Mouse (Mus musculus) forebrain, embryonic 10.5 days (tissue): ENCODE data around the gene B4galt1. TPM values are rescaled to one million over a fixed set of nuclear protein-coding genes. Genes with fewer than 3 reads are reported as not detected.

ENCODE experiments used
- DNase-seq: peaks from one replicate; pipeline ENCODE4 v3.0.0-alpha.2; 2017; ENCODE audit warnings: low spot score; ENCODE audit errors: extremely low spot score
- H3K27ac ChIP-seq: fragments of 300-500 bp; sonication (generic); 2 replicates; pipeline ENCODE4 v1.5.1; 2016; ENCODE audit warnings: mild to moderate bottlenecking
- H3K27me3 ChIP-seq: fragments of 300-500 bp; sonication (generic); 2 replicates; pipeline ENCODE4 v1.6.1; 2016; ENCODE audit warnings: mild to moderate bottlenecking; ENCODE audit not compliant: poor library complexity, severe bottlenecking
- H3K36me3 ChIP-seq: fragments of 300-500 bp; sonication (generic); replicated peaks from 2 replicates; pipeline ENCODE4 v1.6.1; 2016; ENCODE audit warnings: mild to moderate bottlenecking, moderate library complexity
- H3K4me1 ChIP-seq: fragments of 300-500 bp; sonication (generic); 2 replicates; pipeline ENCODE4 v1.6.1; 2016
- H3K4me3 ChIP-seq: fragments of 300-500 bp; sonication (generic); 2 replicates; pipeline ENCODE4 v1.5.1; 2016; ENCODE audit warnings: mild to moderate bottlenecking, moderate library complexity
- H3K9me3 ChIP-seq: fragments of 300-500 bp; sonication (generic); 2 replicates; pipeline ENCODE4 v1.6.1; 2016; ENCODE audit warnings: mild to moderate bottlenecking, moderate library complexity
- WGBS: fragments of 180-500 bp; shearing (Covaris S2); methylation state at CpG from one replicate; pipeline ENCODE4 v1.1.7; 2016; 5-methylcytosine and 5-hydroxymethylcytosine counted together
- microRNA-seq: library from miRNA; unstranded; fragments of <30 nt; microRNA quantifications from one replicate; pipeline ENCODE4, GENCODE M21; 2017
- polyA plus RNA-seq: library from polyadenylated mRNA; unstranded; fragments of >200 nt; fragmentation: Nextera tagmentation; extraction: Ambion mirVana; gene quantifications from 2 replicates; pipeline ENCODE4 v1.2.1, GENCODE M21; 2016

Gene B4galt1
- polyA plus RNA-seq, 1 experiment from 2014 or later = 20.1 TPM

GRCm38 (mm10) chr4:40777116-40777515 is 76.7 kb downstream of the B4galt1 start:
- Histone ChIP-seq H3K4me1 (peaks cover 38% of the 10 kb centered on the region), H3K4me3 (no peak overlapping the region), H3K36me3 (no peaks in the 10 kb centered on the region), H3K9me3 (no peaks in the 10 kb centered on the region), H3K27me3 (0 out of 2 replicates have a peak, but pooled peaks cover 3% of the 10 kb centered on the region), H3K27ac (no peak overlapping the region)
- WGBS = 37% methylated on average over 2 of the region's 2 CpGs
- no peak for DNase-seq

- no peaks in the 10 kb centered on the region for H3K36me3 ChIP-seq
- H3K4me3 ChIP-seq = no peak overlapping the region
- 0 out of 2 replicates have a peak, but pooled peaks cover 3% of the 10 kb centered on the region for H3K27me3 ChIP-seq
- H3K4me1 ChIP-seq = peaks cover 38% of the 10 kb centered on the region
- no peaks in the 10 kb centered on the region for H3K9me3 ChIP-seq
- DNase-seq = no peak
- 85% methylated on average over 4 of the region's 4 CpGs for WGBS
- H3K27ac ChIP-seq = no peak overlapping the region
Observed at GRCm38 (mm10) chr4:40776416-40776815, 77.4 kb downstream of the B4galt1 start.

GRCm38 (mm10) chr4:40774279-40775259 is 79.2 kb downstream of the B4galt1 start:
- peak; percentile 79 for DNase-seq
- 19% methylated on average over 12 of the region's 12 CpGs for WGBS
- Histone ChIP-seq H3K27me3 (0 out of 2 replicates have a peak, but pooled peaks cover 3% of the 10 kb centered on the region), H3K4me1 (peaks cover 34% of the 10 kb centered on the region), H3K9me3 (no peaks in the 10 kb centered on the region), H3K36me3 (no peaks in the 10 kb centered on the region), H3K4me3 (peak overlapping the region; percentile 26), H3K27ac (peak overlapping the region; percentile 67)

GRCm38 (mm10) chr4:40759876-40760275 is 93.9 kb downstream of the B4galt1 start:
- Histone ChIP-seq H3K9me3 (no peaks in the 10 kb centered on the region), H3K4me1 (peaks cover 3% of the 10 kb centered on the region; the same call in 1 of the 2 replicates), H3K27me3 (no peaks in the 10 kb centered on the region), H3K27ac (no peak overlapping the region), H3K4me3 (no peak overlapping the region), H3K36me3 (peaks cover 10% of the 10 kb centered on the region)
- DNase-seq = no peak
- 66% methylated on average over 5 of the region's 5 CpGs for WGBS

- peak; percentile 96 for DNase-seq
- Histone ChIP-seq H3K4me1 (peaks cover 3% of the 10 kb centered on the region; the same call in 1 of the 2 replicates), H3K27me3 (no peaks in the 10 kb centered on the region), H3K4me3 (peak within 1 kb of the TSS; percentile 74), H3K36me3 (peaks cover 30% of the 10 kb centered on the region), H3K9me3 (no peaks in the 10 kb centered on the region), H3K27ac (peak within 1 kb of the TSS; percentile 85)
- WGBS = under 1% methylated on average over 40 of the region's 40 CpGs
Observed at GRCm38 (mm10) chr4:40757780-40758420, 95.9 kb downstream of the B4galt1 start, which contains the start of gene Smu1. Gene Smu1, minus strand, starts transcription at chr4:40757923.

GRCm38 (mm10) chr4:40757157-40757779 is 96.5 kb downstream of the B4galt1 start:
- Histone ChIP-seq H3K27me3 (no peaks in the 10 kb centered on the region), H3K27ac (peak overlapping the region; percentile 85), H3K4me3 (peak overlapping the region; percentile 74), H3K36me3 (peaks cover 36% of the 10 kb centered on the region), H3K9me3 (no peaks in the 10 kb centered on the region), H3K4me1 (peaks cover 3% of the 10 kb centered on the region; the same call in 1 of the 2 replicates)
- no peak for DNase-seq
- WGBS = under 1% methylated on average over 39 of the region's 39 CpGs

Small RNAs within 50 kb of the gene (microRNA-seq; reads per million reads assigned to microRNA genes)
- gene Gm24112 = not detected
- not detected for gene Gm25931
- not detected for gene Mir5123

Other genes with a start within 250 kb of the B4galt1 start
- 34.6 and 36.3 TPM in 2 replicates for gene Aptx, start 150.8 kb downstream of the B4galt1 start, polyA plus RNA-seq
- 570 and 635 TPM in 2 replicates for gene Dnaja1, start 131.9 kb downstream of the B4galt1 start, polyA plus RNA-seq
- 196 and 198 TPM in 2 replicates for gene Smu1, start 96.1 kb downstream of the B4galt1 start, polyA plus RNA-seq
- not detected in 2 replicates for gene Spink4, start 66.0 kb upstream of the B4galt1 start, polyA plus RNA-seq
- 185 and 188 TPM in 2 replicates for gene Bag1, start 94.3 kb upstream of the B4galt1 start, polyA plus RNA-seq
- gene Chmp5, start 94.4 kb upstream of the B4galt1 start, polyA plus RNA-seq = 88.3 and 89.5 TPM in 2 replicates
- 102 and 104 TPM in 2 replicates for gene Nfx1, start 116.9 kb upstream of the B4galt1 start, polyA plus RNA-seq
- 0.06 and 0.07 TPM in 2 replicates for gene Aqp7, start 194.1 kb upstream of the B4galt1 start, polyA plus RNA-seq
- gene Aqp3, start 244.2 kb upstream of the B4galt1 start, polyA plus RNA-seq = 4.6 and 4.9 TPM in 2 replicates